Mouse (Mus musculus) hindbrain, embryonic 14.5 days (tissue): ENCODE results near the gene Rdh7. TPM values are rescaled to one million over a fixed set of nuclear protein-coding genes. Genes with fewer than 3 reads are reported as not detected.
"Not testable (repeated sequence)": the region's sequence is repeated elsewhere in the genome, so short reads cannot be mapped to it uniquely, and the experiment has no call there.

Source experiments
- ATAC-seq: fragments of 200-750 bp; cut with Nextera tagmentation; 2 replicates; pipeline ENCODE4 v1.8.0; 2017; ENCODE audit warnings: moderate number of reproducible peaks, mild to moderate bottlenecking, moderate TSS enrichment, moderate library complexity; ENCODE audit not compliant: low FRiP score
- DNase-seq: peaks from one replicate; pipeline ENCODE4 v3.0.0-alpha.2; 2015; ENCODE audit warnings: low spot score
- H3K27ac ChIP-seq: fragments of 300-500 bp; sonication (generic); 2 replicates; pipeline ENCODE4 v1.5.1; 2014; ENCODE audit warnings: mild to moderate bottlenecking, moderate library complexity
- H3K27me3 ChIP-seq: fragments of 300-500 bp; sonication (generic); 2 replicates; pipeline ENCODE4 v1.6.1; 2014; ENCODE audit warnings: mild to moderate bottlenecking, low read length, mixed read lengths; ENCODE audit not compliant: control insufficient read depth, insufficient read depth
- H3K36me3 ChIP-seq: fragments of 300-500 bp; sonication (generic); replicated peaks from 2 replicates; pipeline ENCODE4 v1.6.1; 2014; ENCODE audit not compliant: control insufficient read depth, insufficient read depth
- H3K4me1 ChIP-seq: fragments of 300-500 bp; sonication (generic); replicated peaks from 2 replicates; pipeline ENCODE4 v1.6.1; 2014; ENCODE audit warnings: antibody characterized with exemption, low read length, mixed read lengths; ENCODE audit not compliant: control insufficient read depth, insufficient read depth
- H3K4me2 ChIP-seq: fragments of 300-500 bp; sonication (generic); replicated peaks from 2 replicates; pipeline ENCODE4 v1.6.1; 2014; ENCODE audit warnings: mild to moderate bottlenecking, moderate library complexity
- H3K4me3 ChIP-seq: fragments of 300-500 bp; sonication (generic); replicated peaks from 2 replicates; pipeline ENCODE4 v1.5.1; 2014; ENCODE audit warnings: mild to moderate bottlenecking, low read length
- H3K9ac ChIP-seq: fragments of 300-500 bp; sonication (generic); 2 replicates; pipeline ENCODE4 v1.6.1; 2014
- H3K9me3 ChIP-seq: fragments of 300-500 bp; sonication (generic); 2 replicates; pipeline ENCODE4 v1.6.1; 2016; ENCODE audit warnings: low read length; ENCODE audit not compliant: control insufficient read depth
- WGBS: fragments of 180-500 bp; shearing (Covaris S2); extraction: QIAGEN DNeasy Blood & Tissue Kit; methylation state at CpG from one replicate; pipeline ENCODE4 v1.1.7; 2014; 5-methylcytosine and 5-hydroxymethylcytosine counted together
- polyA plus RNA-seq: library from polyadenylated mRNA; unstranded; fragments of >200 nt; fragmentation: Nextera tagmentation; extraction: Ambion mirVana; gene quantifications from 2 replicates; pipeline ENCODE4 v1.2.1, GENCODE M21; 2014

Rdh7 gene
- polyA plus RNA-seq, 1 experiment from 2014 or later: not detected

DNA sequence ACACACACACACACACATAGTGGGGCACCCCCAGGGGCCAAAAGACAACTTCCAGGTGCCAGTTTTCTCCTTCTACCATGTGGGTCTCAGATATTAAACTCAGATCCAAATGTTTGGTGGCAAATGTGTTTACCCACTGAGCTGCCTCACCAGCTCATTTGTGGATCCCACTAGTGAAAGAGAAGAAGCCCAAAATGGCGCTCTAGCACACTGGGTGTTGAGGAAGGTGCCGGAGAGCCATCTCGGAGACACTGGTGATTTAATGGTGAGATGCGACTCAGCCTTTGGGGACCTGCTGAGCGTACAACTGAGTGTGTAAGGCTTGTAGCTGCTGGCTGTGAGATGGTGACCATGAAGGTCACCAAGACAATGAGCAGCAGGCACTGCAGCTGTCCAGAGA, 29.0 kb upstream of the Rdh7 start:
- no peaks in the 10 kb centered on the region for H3K36me3 ChIP-seq
- H3K27me3 ChIP-seq: no peaks in the 10 kb centered on the region
- H3K4me3 ChIP-seq: no peak overlapping the region
- no peaks in the 10 kb centered on the region for H3K4me1 ChIP-seq
- H3K27ac ChIP-seq: no peak overlapping the region
- no peak overlapping the region for H3K9ac ChIP-seq
- 93% methylated on average over 5 of the region's 5 CpGs for WGBS
- DNase-seq: no peak
- no peaks in the 10 kb centered on the region for H3K9me3 ChIP-seq
- ATAC-seq: no peak
- no peak overlapping the region for H3K4me2 ChIP-seq

DNA sequence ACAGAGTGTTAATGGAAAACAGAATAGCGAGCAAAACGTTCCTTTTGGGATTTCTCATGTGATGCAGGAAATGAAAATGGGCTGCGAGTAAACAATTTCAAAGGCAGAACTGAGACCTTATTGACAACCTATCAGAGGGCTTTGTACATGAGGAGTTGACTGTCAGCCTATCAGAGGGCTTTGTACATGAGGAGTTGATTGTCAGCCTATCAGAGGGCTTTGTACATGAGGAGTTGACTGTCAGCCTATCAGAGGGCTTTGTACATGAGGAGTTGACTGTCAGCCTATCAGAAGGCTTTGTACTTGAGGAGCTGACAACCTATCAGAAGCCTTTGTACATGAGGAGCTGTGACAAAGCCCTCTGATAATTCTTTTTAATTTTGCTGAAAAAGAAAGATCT, 28.6 kb upstream of the Rdh7 start:
- not testable (repeated sequence) for H3K36me3 ChIP-seq, H3K9me3 ChIP-seq, H3K4me1 ChIP-seq, H3K27me3 ChIP-seq, H3K4me3 ChIP-seq, H3K9ac ChIP-seq, ATAC-seq, H3K27ac ChIP-seq, H3K4me2 ChIP-seq, DNase-seq
- WGBS: 83% methylated on average over 3 of the region's 3 CpGs

DNA sequence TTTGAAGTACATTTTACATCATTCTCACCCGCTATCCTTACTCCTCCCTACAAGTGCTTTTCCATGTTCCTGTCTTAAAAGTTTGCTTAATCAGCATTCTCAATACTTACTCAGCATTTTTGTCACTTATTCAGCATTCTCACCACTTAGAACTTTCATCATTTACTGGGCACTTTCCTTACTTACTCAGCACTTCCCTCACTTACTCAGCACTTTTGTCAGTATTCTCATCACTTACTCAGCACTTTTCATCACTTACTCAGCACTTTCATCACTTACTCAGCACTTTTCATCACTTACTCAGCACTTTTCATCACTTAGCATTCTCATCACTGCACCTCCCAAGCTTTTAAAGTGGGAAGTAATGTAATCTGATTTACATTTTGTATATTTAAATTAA, 27.0 kb upstream of the Rdh7 start:
- ATAC-seq (no peak), DNase-seq (no peak)
- no peaks in the 10 kb centered on the region for H3K36me3 ChIP-seq
- H3K27ac ChIP-seq: no peak overlapping the region
- no peaks in the 10 kb centered on the region for H3K4me1 ChIP-seq
- H3K27me3 ChIP-seq: no peaks in the 10 kb centered on the region
- H3K9ac ChIP-seq: no peak overlapping the region
- H3K9me3 ChIP-seq: no peaks in the 10 kb centered on the region
- no peak overlapping the region for H3K4me2 ChIP-seq
- 94% methylated on average over 1 of the region's 1 CpGs for whole genome bisulfite sequencing
- no peak overlapping the region for H3K4me3 ChIP-seq

DNA sequence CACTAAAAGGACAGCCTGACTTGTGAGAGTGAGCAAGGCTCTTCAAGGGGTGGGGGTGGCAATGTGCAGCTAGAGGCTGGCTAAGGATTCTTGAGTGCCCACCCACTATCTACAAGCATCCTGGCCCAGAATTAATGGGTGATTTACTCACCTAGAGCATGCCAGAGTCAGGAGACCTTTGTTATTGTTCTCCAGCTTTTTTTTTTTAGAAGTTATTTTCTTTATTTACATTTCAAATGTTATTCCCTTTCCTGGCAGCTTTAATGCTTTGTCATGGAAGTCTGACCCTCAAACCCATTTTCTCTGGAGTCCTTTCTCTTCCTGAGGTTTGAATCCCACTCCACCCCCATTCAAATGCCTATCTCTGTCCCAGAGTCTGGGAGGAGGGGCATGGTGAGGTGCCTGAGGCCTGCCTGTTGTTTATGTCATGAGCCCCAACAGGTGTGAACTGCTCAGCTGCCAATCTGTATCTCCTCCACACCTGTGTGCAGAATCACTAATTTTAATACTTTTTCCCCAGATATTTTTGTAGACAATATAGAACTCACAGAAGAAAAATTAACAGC, 18.9 kb upstream of the Rdh7 start:
- Histone ChIP-seq H3K4me1 (0 out of 2 replicates have a peak, but pooled peaks cover 3% of the 10 kb centered on the region), H3K27ac (no peak overlapping the region), H3K9me3 (no peaks in the 10 kb centered on the region), H3K36me3 (no peaks in the 10 kb centered on the region), H3K27me3 (no peaks in the 10 kb centered on the region), H3K4me3 (no peak overlapping the region), H3K9ac (no peak overlapping the region), H3K4me2 (no peak overlapping the region)
- DNase-seq (no peak), ATAC-seq (no peak)

DNA sequence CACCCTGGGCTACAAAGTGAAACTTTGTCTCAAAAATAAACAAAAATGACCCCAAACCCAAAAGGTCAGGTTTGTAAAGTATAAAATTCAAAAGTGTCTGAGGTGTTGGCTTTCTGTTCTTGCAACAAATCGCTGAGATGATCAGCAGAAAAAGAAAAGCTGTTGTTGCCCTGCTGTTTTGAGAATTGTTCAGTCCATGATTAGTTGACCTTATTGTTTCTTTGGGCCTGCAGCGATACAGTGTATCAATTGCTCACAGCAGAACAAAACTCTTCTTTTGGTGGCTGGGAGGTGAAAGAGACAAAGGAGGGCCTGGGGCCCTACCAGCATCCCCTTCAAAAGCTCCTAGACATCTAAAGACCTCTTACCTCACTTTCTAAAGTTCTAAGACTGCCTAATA, 17.5 kb upstream of the Rdh7 start:
- WGBS: 44% methylated on average over 2 of the region's 2 CpGs
- H3K9ac ChIP-seq: no peak overlapping the region
- 0 out of 2 replicates have a peak, but pooled peaks cover 3% of the 10 kb centered on the region for H3K4me1 ChIP-seq
- H3K4me2 ChIP-seq: no peak overlapping the region
- H3K4me3 ChIP-seq: no peak overlapping the region
- H3K27me3 ChIP-seq: no peaks in the 10 kb centered on the region
- ATAC-seq (no peak), DNase-seq (no peak)
- no peaks in the 10 kb centered on the region for H3K36me3 ChIP-seq
- no peaks in the 10 kb centered on the region for H3K9me3 ChIP-seq
- no peak overlapping the region for H3K27ac ChIP-seq

DNA sequence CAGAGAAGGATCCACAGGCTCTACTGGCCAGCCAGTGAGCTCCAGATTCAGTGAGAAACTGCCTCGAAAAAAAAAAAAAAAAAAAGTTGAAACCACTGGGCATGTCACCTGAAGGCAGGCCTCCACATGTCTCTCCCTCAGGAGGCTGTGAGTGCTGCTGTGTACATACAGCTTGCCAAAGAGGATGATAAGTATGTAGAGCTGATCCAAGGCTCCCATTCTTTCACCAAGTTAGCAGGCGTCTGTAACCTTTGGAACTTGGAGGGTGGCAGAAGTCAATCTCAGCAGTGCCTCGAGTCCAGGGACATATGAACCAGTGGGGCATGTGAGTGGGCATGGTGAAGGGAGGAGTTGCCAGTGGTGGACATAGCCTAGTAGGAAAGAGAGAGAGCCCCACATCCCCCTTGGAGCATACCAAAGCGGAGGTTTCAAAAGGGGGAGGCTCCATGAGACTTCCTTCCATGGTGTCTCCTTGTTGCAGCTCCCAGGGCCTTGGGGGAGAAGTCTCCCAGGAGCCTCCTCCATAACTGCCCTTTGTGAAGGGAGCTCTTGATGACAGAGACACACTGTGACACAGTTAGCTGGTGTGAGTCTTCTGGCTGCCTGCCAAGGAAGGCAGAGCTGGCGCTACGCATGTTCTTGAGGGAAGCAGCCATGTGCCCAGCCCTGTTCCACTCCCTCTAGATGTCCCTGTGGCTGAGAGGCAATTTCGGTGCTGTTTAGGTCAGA, 16.3 kb upstream of the Rdh7 start:
- H3K4me2 ChIP-seq: no peak overlapping the region
- ATAC-seq: no peak
- H3K27me3 ChIP-seq: no peaks in the 10 kb centered on the region
- no peak for DNase-seq
- no peaks in the 10 kb centered on the region for H3K36me3 ChIP-seq
- WGBS: 65% methylated on average over 7 of the region's 7 CpGs
- 0 out of 2 replicates have a peak, but pooled peaks cover 3% of the 10 kb centered on the region for H3K4me1 ChIP-seq
- no peak overlapping the region for H3K27ac ChIP-seq
- H3K4me3 ChIP-seq: no peak overlapping the region
- H3K9ac ChIP-seq: no peak overlapping the region
- H3K9me3 ChIP-seq: no peaks in the 10 kb centered on the region

DNA sequence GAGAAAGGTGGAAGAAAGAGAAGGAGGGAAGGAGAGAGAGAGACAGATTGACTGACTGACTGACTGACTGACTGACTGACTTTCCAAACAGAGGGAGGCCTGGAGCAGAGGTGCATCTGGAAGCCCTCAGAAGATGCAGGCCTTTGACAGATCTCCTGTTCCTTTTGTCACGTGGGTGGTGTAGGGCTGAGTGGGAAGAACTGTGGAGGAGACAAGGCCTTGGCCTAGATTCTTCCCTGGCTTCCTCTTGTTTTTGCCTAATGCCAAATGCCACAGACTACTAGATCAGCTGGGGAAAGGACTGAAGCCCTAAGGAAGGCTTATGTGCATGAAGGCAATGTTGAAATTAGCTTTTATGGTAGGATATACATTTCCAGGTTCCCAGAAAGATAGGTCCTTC, 14.5 kb upstream of the Rdh7 start:
- Histone ChIP-seq H3K4me1 (0 out of 2 replicates have a peak, but pooled peaks cover 3% of the 10 kb centered on the region), H3K36me3 (no peaks in the 10 kb centered on the region), H3K4me3 (no peak overlapping the region), H3K4me2 (no peak overlapping the region), H3K27ac (no peak overlapping the region), H3K9ac (no peak overlapping the region), H3K27me3 (no peaks in the 10 kb centered on the region), H3K9me3 (no peaks in the 10 kb centered on the region)
- DNase-seq (no peak), ATAC-seq (no peak)
- 63% methylated on average over 1 of the region's 1 CpGs for WGBS

DNA sequence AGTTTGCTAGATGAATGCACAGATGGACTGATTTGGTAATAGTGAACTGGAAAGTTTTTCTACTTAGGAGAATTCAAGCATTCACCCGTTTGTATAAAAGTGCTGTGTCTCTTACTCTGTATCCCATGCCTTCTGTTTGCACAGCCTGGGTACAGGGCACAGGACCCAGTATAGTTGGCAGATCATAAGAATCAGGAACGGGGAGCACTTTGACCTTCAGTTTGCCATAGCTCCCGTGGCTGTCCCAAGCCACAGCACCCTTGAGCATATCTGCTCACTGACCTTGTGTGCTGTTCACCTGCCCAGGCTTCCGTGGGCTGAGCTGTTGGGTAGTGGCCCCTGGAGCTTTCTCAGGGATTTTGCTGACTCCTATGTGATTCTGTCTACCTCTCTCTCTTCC, 13.1 kb upstream of the Rdh7 start:
- no peak for ATAC-seq
- H3K27ac ChIP-seq: no peak overlapping the region
- H3K4me2 ChIP-seq: no peak overlapping the region

DNA sequence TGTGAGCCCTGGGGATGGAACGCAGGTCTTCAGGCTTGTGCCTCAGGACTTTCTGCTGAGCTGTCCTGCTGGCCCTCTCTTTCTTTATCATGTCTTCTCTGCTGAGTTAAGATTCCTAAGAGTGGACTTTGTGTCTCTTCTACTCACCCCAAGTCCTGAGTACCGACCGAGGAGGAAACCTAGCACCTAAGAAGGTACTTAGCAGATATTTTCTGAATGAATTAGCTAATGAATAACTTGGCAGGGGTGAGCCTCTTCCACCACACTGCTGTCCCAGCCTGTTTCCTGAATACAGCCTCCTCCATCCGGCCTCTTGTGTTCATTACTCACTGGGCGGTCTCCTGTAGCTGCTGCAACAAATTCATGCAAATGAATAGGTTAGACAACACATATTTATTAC, 11.2 kb upstream of the Rdh7 start:
- Histone ChIP-seq H3K36me3 (no peaks in the 10 kb centered on the region), H3K4me3 (no peak overlapping the region), H3K9ac (no peak overlapping the region), H3K4me1 (0 out of 2 replicates have a peak, but pooled peaks cover under 1% of the 10 kb centered on the region), H3K9me3 (no peaks in the 10 kb centered on the region), H3K4me2 (no peak overlapping the region), H3K27me3 (no peaks in the 10 kb centered on the region), H3K27ac (no peak overlapping the region)
- WGBS: 59% methylated on average over 5 of the region's 5 CpGs
- ATAC-seq (no peak), DNase-seq (no peak)

More for the DNA sequence above, 13.1 kb upstream of the Rdh7 start:
- no peak overlapping the region for H3K9ac ChIP-seq
- no peaks in the 10 kb centered on the region for H3K36me3 ChIP-seq
- no peak for DNase-seq
- no peaks in the 10 kb centered on the region for H3K9me3 ChIP-seq
- H3K27me3 ChIP-seq: no peaks in the 10 kb centered on the region
- 88% methylated on average over 4 of the region's 4 CpGs for whole genome bisulfite sequencing
- H3K4me3 ChIP-seq: no peak overlapping the region
- 0 out of 2 replicates have a peak, but pooled peaks cover 3% of the 10 kb centered on the region for H3K4me1 ChIP-seq
